Mouse (Mus musculus): ENCODE data around the gene Il1r1. TPM values are rescaled to one million over a fixed set of nuclear protein-coding genes. Genes with fewer than 3 reads are reported as not detected.
A peak's percentile ranks its signal among the peaks of the same experiment; 100 is the strongest.

The Il1r1 gene
- total RNA-seq (2021): 3.4 and 3.6 TPM in 2 replicates
- long read RNA-seq, partial matches to known transcripts: 0 of 2 reads
- long read RNA-seq, other reads (novel, unspliced or antisense): 2 of 2 reads

GRCm38 (mm10) chr1:40224539-40225284, at the start of gene Il1r1:
Gene Il1r1, plus strand, starts transcription at chr1:40225080.
- DNase-seq: peak; percentile 80

- no peak for DNase-seq
Observed at GRCm38 (mm10) chr1:40175123-40175522, 49.8 kb upstream of the Il1r1 start.

- DNase-seq: no peak
Observed at GRCm38 (mm10) chr1:40175797-40176196, 49.1 kb upstream of the Il1r1 start.

GRCm38 (mm10) chr1:40179031-40179430, 45.8 kb upstream of the Il1r1 start:
- DNase-seq: no peak

- no peak for DNase-seq
Observed at GRCm38 (mm10) chr1:40179493-40179892, 45.4 kb upstream of the Il1r1 start.

- DNase-seq: peak; percentile 13
Observed at GRCm38 (mm10) chr1:40180861-40181260, 44.0 kb upstream of the Il1r1 start.

- no peak for DNase-seq
Observed at GRCm38 (mm10) chr1:40181716-40182115, 43.2 kb upstream of the Il1r1 start.

GRCm38 (mm10) chr1:40183410-40183809, 41.5 kb upstream of the Il1r1 start:
- DNase-seq: no peak

- peak; percentile 44 for DNase-seq
Observed at GRCm38 (mm10) chr1:40187961-40188360, 36.9 kb upstream of the Il1r1 start.

GRCm38 (mm10) chr1:40190025-40190424, 34.9 kb upstream of the Il1r1 start:
- DNase-seq: no peak

- no peak for DNase-seq
Observed at GRCm38 (mm10) chr1:40190837-40191236, 34.0 kb upstream of the Il1r1 start.

- DNase-seq: no peak
Observed at GRCm38 (mm10) chr1:40194279-40194678, 30.6 kb upstream of the Il1r1 start.

GRCm38 (mm10) chr1:40213337-40214159, 11.3 kb upstream of the Il1r1 start:
- DNase-seq: no peak

GRCm38 (mm10) chr1:40217521-40217920, 7.4 kb upstream of the Il1r1 start:
- DNase-seq: no peak

- DNase-seq: no peak
Observed at GRCm38 (mm10) chr1:40218603-40219002, 6.3 kb upstream of the Il1r1 start.

GRCm38 (mm10) chr1:40220549-40220948, 4.3 kb upstream of the Il1r1 start:
- DNase-seq: no peak

GRCm38 (mm10) chr1:40221864-40222263, 3.0 kb upstream of the Il1r1 start:
- DNase-seq: no peak

- DNase-seq: no peak
Observed at GRCm38 (mm10) chr1:40222680-40223079, 2.2 kb upstream of the Il1r1 start.

- DNase-seq: no peak
Observed at GRCm38 (mm10) chr1:40223591-40223990, 1.3 kb upstream of the Il1r1 start.

- DNase-seq: no peak
Observed at GRCm38 (mm10) chr1:40225580-40225979, 700 bp downstream of the Il1r1 start.

- no peak for DNase-seq
Observed at GRCm38 (mm10) chr1:40229033-40229432, 4.2 kb downstream of the Il1r1 start.

GRCm38 (mm10) chr1:40229771-40230280, 4.9 kb downstream of the Il1r1 start:
- DNase-seq: no peak

- no peak for DNase-seq
Observed at GRCm38 (mm10) chr1:40230336-40230735, 5.5 kb downstream of the Il1r1 start.
